Mouse (Mus musculus): ENCODE data around the gene Laptm4a.

GRCm38 (mm10) chr12:8975076-8975475 is 53.6 kb downstream of the Laptm4a start:
- TF ChIP-seq CTCF (IDR thresholded peaks at IDR 0.05; ENCODE audit: low read depth, low read length) (no peak), POLR2A (IDR thresholded peaks at IDR 0.05; ENCODE audit: extremely low read depth, insufficient read depth, low read length) (no peak)
